22 mouse cellular contexts compared by ENCODE assay signal in genomic region chr9:60929290-60929983, GRCm38 (mm10).
DNase-seq lines count a peak whose midpoint lies in the region; ATAC-seq and TF ChIP-seq lines count a peak whose summit lies in the region.
"Had no signal": no experiment of that assay in that cellular context is flagged by ENCODE, and none has a peak within 500 bp of the region (broad histone marks: within the 10 kb centered on the region; RNA-seq: fewer than 3 reads in every experiment).

No protein-coding gene starts in this region.

- no peaks in the 10 kb centered on the region for H3K36me3 ChIP-seq in liver, adult 2 months (ENCODE audit: control insufficient read depth, insufficient read depth, low read length)
- H3K36me3 ChIP-seq in liver, embryonic 11.5 days (ENCODE audit: control insufficient read depth, insufficient read depth, low read length), result no peaks in the 10 kb centered on the region
- no peaks in the 10 kb centered on the region for H3K36me3 ChIP-seq in intestine, postnatal 0 days (ENCODE audit: control insufficient read depth, insufficient read depth)
- no peaks in the 10 kb centered on the region for H3K36me3 ChIP-seq in stomach, embryonic 15.5 days
- H3K36me3 ChIP-seq: embryonic facial prominence, embryonic 10.5 days; heart, embryonic 15.5 days; hindbrain, embryonic 10.5 days had no signal

- WGBS in liver, adult 2 months, result 62% methylated on average over 4 of the region's 4 CpGs
- 76% methylated on average over 4 of the region's 4 CpGs for WGBS in liver, embryonic 11.5 days
- 50% methylated on average over 4 of the region's 4 CpGs for WGBS in intestine, postnatal 0 days
- WGBS in stomach, embryonic 15.5 days, result 61% methylated on average over 4 of the region's 4 CpGs

- no peak overlapping the region for H3K9ac ChIP-seq in liver, adult 2 months (ENCODE audit: low read depth, low read length)
- no peak overlapping the region for H3K9ac ChIP-seq in liver, embryonic 11.5 days (ENCODE audit: low read depth, low read length)
- no peak overlapping the region for H3K9ac ChIP-seq in intestine, postnatal 0 days (ENCODE audit: low read depth, low read length)
- H3K9ac ChIP-seq in stomach, embryonic 15.5 days, result no peak overlapping the region
- H3K9ac ChIP-seq: forebrain, embryonic 13.5 days; forebrain, postnatal 0 days; heart, embryonic 15.5 days; hindbrain, embryonic 14.5 days had no signal

- ATAC-seq in liver, embryonic 11.5 days (replicated peaks; ENCODE audit: low FRiP score), result no peak
- peak; percentile 33; the same call in 1 of the 2 replicates for ATAC-seq in intestine, postnatal 0 days
- peak; percentile 87 for ATAC-seq in stomach, embryonic 15.5 days (ENCODE audit: insufficient read depth, low FRiP score, low read depth)
- ATAC-seq: forebrain, embryonic 13.5 days; forebrain, postnatal 0 days had no signal

- no peaks in the 10 kb centered on the region for H3K27me3 ChIP-seq in liver, adult 2 months (ENCODE audit: control insufficient read depth, insufficient read depth, low read length)
- no peaks in the 10 kb centered on the region for H3K27me3 ChIP-seq in liver, embryonic 11.5 days (replicated peaks; ENCODE audit: control insufficient read depth, insufficient read depth, low read length)
- no peaks in the 10 kb centered on the region for H3K27me3 ChIP-seq in intestine, postnatal 0 days (replicated peaks; ENCODE audit: control insufficient read depth, insufficient read depth, low read length)
- no peaks in the 10 kb centered on the region for H3K27me3 ChIP-seq in stomach, embryonic 15.5 days (replicated peaks)
- H3K27me3 ChIP-seq: heart, embryonic 15.5 days had no signal

- no peak for TF ChIP-seq POLR2A in liver, adult 2 months (IDR thresholded peaks at IDR 0.05; ENCODE audit: extremely low read depth, insufficient read depth, low read length)

- intact Hi-C loops in left cerebral cortex, postnatal 10 days (cut with DNase I), result no loop called here

- no peaks in the 10 kb centered on the region for H3K9me3 ChIP-seq in liver, embryonic 11.5 days (ENCODE audit: control insufficient read depth, low read length)
- H3K9me3 ChIP-seq in intestine, postnatal 0 days (ENCODE audit: control insufficient read depth), result no peaks in the 10 kb centered on the region
- H3K9me3 ChIP-seq in stomach, embryonic 15.5 days, result no peaks in the 10 kb centered on the region
- H3K9me3 ChIP-seq: embryonic facial prominence, embryonic 10.5 days; forebrain, embryonic 13.5 days; heart, embryonic 15.5 days; hindbrain, embryonic 10.5 days had no signal

- H3K4me1 ChIP-seq in liver, adult 2 months (ENCODE audit: control insufficient read depth, insufficient read depth, low read length), result peaks cover 8% of the 10 kb centered on the region
- H3K4me1 ChIP-seq in liver, embryonic 11.5 days (replicated peaks; ENCODE audit: control insufficient read depth, insufficient read depth, low read length), result no peaks in the 10 kb centered on the region
- no peaks in the 10 kb centered on the region for H3K4me1 ChIP-seq in intestine, postnatal 0 days (replicated peaks; ENCODE audit: control insufficient read depth, insufficient read depth, low read length)
- H3K4me1 ChIP-seq in stomach, embryonic 15.5 days, result no peaks in the 10 kb centered on the region
- H3K4me1 ChIP-seq: embryonic facial prominence, embryonic 10.5 days; forebrain, embryonic 13.5 days; heart, embryonic 15.5 days; hindbrain, embryonic 10.5 days had no signal

- H3K4me2 ChIP-seq in liver, embryonic 11.5 days, result no peak overlapping the region
- no peak overlapping the region for H3K4me2 ChIP-seq in intestine, postnatal 0 days (replicated peaks; ENCODE audit: low read depth)
- no peak overlapping the region for H3K4me2 ChIP-seq in stomach, embryonic 15.5 days
- H3K4me2 ChIP-seq: forebrain, embryonic 13.5 days; heart, embryonic 11.5 days; heart, embryonic 15.5 days; hindbrain, embryonic 14.5 days had no signal

- H3K27ac ChIP-seq in liver, adult 2 months (replicated peaks; ENCODE audit: insufficient read depth, low read depth, low read length), result no peak overlapping the region
- H3K27ac ChIP-seq in liver, embryonic 11.5 days (ENCODE audit: low read depth, low read length), result no peak overlapping the region
- H3K27ac ChIP-seq in intestine, postnatal 0 days (ENCODE audit: low read depth, low read length), result no peak overlapping the region
- peak overlapping the region; percentile 49 for H3K27ac ChIP-seq in stomach, embryonic 15.5 days
- H3K27ac ChIP-seq: embryonic facial prominence, embryonic 10.5 days; forebrain, embryonic 13.5 days; heart, embryonic 15.5 days; hindbrain, embryonic 10.5 days; hindbrain, embryonic 14.5 days had no signal

- no peak overlapping the region for H3K4me3 ChIP-seq in liver, adult 2 months (ENCODE audit: insufficient read depth, low read depth, low read length)
- H3K4me3 ChIP-seq in liver, embryonic 11.5 days (ENCODE audit: low read depth, low read length), result no peak overlapping the region
- no peak overlapping the region for H3K4me3 ChIP-seq in intestine, postnatal 0 days (ENCODE audit: low read depth, low read length)
- H3K4me3 ChIP-seq in stomach, embryonic 15.5 days (replicated peaks), result no peak overlapping the region
- H3K4me3 ChIP-seq: embryonic facial prominence, embryonic 10.5 days; forebrain, embryonic 13.5 days; heart, embryonic 15.5 days; hindbrain, embryonic 10.5 days had no signal

- no peak for TF ChIP-seq CTCF in liver, adult 2 months (IDR thresholded peaks at IDR 0.05; ENCODE audit: low read depth, low read length)
- no peak for TF ChIP-seq CTCF in intestine, postnatal 0 days (IDR thresholded peaks at IDR 0.05; ENCODE audit: low read depth)

- DNase-seq in liver, adult 2 months (ENCODE audit: extremely low read depth, low read depth, low spot score), result peak; percentile 40
- no peak for DNase-seq in liver, embryonic 11.5 days (ENCODE audit: low spot score)
- DNase-seq in left cerebral cortex, postnatal 10 days (ENCODE audit: extremely low spot score in 1 of 2, low spot score in 2 of 2), result no peak
- DNase-seq in frontal cortex, postnatal 10 days (ENCODE audit: low spot score in 2 of 2), result no peak
- DNase-seq in cerebellum, postnatal 4 days (ENCODE audit: low spot score in 2 of 2), result no peak
- DNase-seq: adrenal gland, adult 2 months; adrenal gland, postnatal 25 days; cerebellum, adult 18-20 months; cerebellum, adult 9-11 months; cerebellum, postnatal 36 days; forebrain, postnatal 0 days; gastrocnemius, postnatal 36 days; heart, adult 11 months; heart, postnatal 14 days had no signal

- H3K79me2 ChIP-seq in liver, adult 2 months (ENCODE audit: control insufficient read depth, insufficient read depth, low read length), result no peaks in the 10 kb centered on the region
